Mouse (Mus musculus) skeletal muscle tissue, postnatal 0 days (tissue): ENCODE measurements around the gene Ighmbp2. TPM values are rescaled to one million over a fixed set of nuclear protein-coding genes. Genes with fewer than 3 reads are reported as not detected.

ENCODE experiments used
- microRNA-seq, 2 experiments: library from miRNA; unstranded; fragments of <30 nt; microRNA quantifications; one replicate each; pipeline ENCODE4; 2016
- polyA plus RNA-seq: library from polyadenylated mRNA; unstranded; fragments of >200 nt; fragmentation: Nextera tagmentation; extraction: Ambion mirVana; gene quantifications from 2 replicates; pipeline ENCODE4 v1.2.1, GENCODE M21; 2015

The Ighmbp2 gene
- 4.0 and 4.3 TPM in 2 replicates for polyA plus RNA-seq

GRCm38 (mm10) chr19:3282572-3283467 is at the start of gene Ighmbp2, which contains the start of gene Mrpl21:
Gene Ighmbp2, minus strand, starts transcription at chr19:3283017.
Gene Mrpl21, plus strand, starts transcription at chr19:3282901.

GRCm38 (mm10) chr19:3322261-3322969 is 39.6 kb upstream of the Ighmbp2 start, which contains the start of gene Cpt1a:
Gene Cpt1a, plus strand, starts transcription at chr19:3322334.

Small RNAs within 50 kb of the gene (microRNA-seq; reads per million reads assigned to microRNA genes)
- 0 to 0.20 reads per million in 2 experiments for gene Mir6984

Other genes starting within 250 kb of the Ighmbp2 start
- gene Mrpl21, start 116 bp downstream of the Ighmbp2 start, polyA plus RNA-seq: 98.9 and 105 TPM in 2 replicates
- 16.9 and 18.2 TPM in 2 replicates for gene Cpt1a, start 39.3 kb upstream of the Ighmbp2 start, polyA plus RNA-seq
- 0.57 and 0.68 TPM in 2 replicates for gene Tesmin, start 105.8 kb upstream of the Ighmbp2 start, polyA plus RNA-seq
- 0.28 TPM in 1 of 2 replicates, not detected in the other for gene Gal, start 131.5 kb upstream of the Ighmbp2 start, polyA plus RNA-seq